Mouse (Mus musculus): ENCODE data around the gene Tnfrsf9. TPM values are rescaled to one million over a fixed set of nuclear protein-coding genes. Genes with fewer than 3 reads are reported as not detected.
"Not testable (repeated sequence)": the region's sequence is repeated elsewhere in the genome, so short reads cannot be mapped to it uniquely, and the experiment has no call there.

The Tnfrsf9 gene
- polyA plus RNA-seq, 1 experiment from 2014 or later: 0.36 TPM

DNA sequence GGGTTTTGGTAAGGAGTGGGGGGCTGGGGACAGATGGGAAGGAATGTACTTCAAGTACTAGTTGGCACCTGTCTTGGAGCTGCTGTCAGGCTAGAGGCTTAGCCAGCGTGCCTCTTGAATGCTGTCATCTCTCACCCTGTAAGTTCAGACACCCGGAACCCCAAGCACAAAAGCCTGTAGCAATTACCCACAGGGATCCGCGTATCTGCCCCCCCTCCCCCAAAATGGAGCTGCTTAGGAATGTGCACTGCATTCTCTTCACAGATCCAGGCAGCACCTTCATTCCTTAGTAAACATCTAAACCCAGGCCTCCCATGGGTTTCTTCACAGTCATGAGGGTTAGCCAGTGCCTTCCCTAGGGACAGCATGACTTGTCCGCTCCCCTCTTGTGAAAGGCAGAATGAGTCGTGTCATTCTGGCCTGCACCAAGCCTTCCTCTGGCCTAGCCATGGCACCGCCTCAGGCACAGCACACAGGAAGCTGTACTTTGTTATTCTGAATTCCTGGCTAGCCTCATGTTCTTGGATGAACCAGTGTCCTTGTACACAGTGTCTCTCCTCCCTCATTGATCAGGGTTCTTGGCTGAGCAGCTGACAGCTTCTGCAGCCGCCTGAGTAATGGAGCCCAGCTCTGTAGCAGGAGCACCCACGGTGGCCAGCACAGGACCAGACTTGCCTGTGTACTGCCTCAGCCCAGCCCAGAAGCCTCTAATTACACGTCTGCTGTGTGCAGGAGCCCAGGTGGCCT is 42.8 kb upstream of the Tnfrsf9 start:
- H3K4me2 ChIP-seq (ENCODE audit: low read length): no peak overlapping the region
- H3K4me1 ChIP-seq (ENCODE audit: control insufficient read depth, insufficient read depth, low read depth, low read length): peaks cover 13% of the 10 kb centered on the region
- peak overlapping the region; percentile 70 for H3K27ac ChIP-seq (ENCODE audit: low read depth, low read length)
- WGBS: 30% methylated on average over 10 of the region's 10 CpGs
- no peaks in the 10 kb centered on the region for H3K9me3 ChIP-seq (ENCODE audit: control insufficient read depth, low read length)
- H3K9ac ChIP-seq (ENCODE audit: low read depth, low read length): no peak overlapping the region
- ATAC-seq: peak; percentile 90
- H3K36me3 ChIP-seq (ENCODE audit: control insufficient read depth, insufficient read depth, low read length): peaks cover 3% of the 10 kb centered on the region; the same call in 1 of the 2 replicates
- H3K27me3 ChIP-seq (replicated peaks; ENCODE audit: control insufficient read depth, insufficient read depth, low read length): no peaks in the 10 kb centered on the region
- no peak overlapping the region for H3K4me3 ChIP-seq (ENCODE audit: low read length)

DNA sequence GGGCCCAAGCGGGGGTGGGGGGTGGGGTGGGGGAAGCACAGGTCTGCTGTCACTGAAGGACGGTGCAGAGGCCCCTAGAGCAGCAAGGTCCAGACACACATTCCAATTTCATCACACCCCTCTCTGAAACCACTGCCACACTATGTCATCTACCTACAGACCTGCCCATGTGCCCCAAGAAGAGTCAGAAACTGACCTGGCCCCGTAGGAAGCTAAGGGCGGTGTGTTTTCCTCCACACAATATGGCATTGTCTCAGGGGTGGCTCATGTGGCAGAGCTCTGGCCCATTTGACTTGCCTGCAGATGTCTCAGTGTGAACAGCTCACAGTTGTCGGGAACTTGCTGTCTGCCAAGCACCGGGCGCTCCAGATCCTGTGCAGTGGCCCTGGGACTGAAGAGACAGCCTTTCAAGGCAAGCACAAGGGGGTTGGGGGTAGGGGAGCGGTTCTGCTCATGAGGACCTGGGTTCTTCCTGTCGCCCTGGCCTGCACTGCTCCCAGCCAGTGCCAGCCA is 42.2 kb upstream of the Tnfrsf9 start:
- peak; percentile 75 for ATAC-seq
- no peaks in the 10 kb centered on the region for H3K36me3 ChIP-seq (ENCODE audit: control insufficient read depth, insufficient read depth, low read length)
- H3K27me3 ChIP-seq (replicated peaks; ENCODE audit: control insufficient read depth, insufficient read depth, low read length): no peaks in the 10 kb centered on the region
- peak overlapping the region; percentile 70 for H3K27ac ChIP-seq (ENCODE audit: low read depth, low read length)
- 33% methylated on average over 9 of the region's 9 CpGs for WGBS
- H3K4me3 ChIP-seq (ENCODE audit: low read length): no peak overlapping the region
- H3K9me3 ChIP-seq (ENCODE audit: control insufficient read depth, low read length): no peaks in the 10 kb centered on the region
- peaks cover 13% of the 10 kb centered on the region for H3K4me1 ChIP-seq (ENCODE audit: control insufficient read depth, insufficient read depth, low read depth, low read length)
- no peak overlapping the region for H3K9ac ChIP-seq (ENCODE audit: low read depth, low read length)
- H3K4me2 ChIP-seq (ENCODE audit: low read length): no peak overlapping the region

DNA sequence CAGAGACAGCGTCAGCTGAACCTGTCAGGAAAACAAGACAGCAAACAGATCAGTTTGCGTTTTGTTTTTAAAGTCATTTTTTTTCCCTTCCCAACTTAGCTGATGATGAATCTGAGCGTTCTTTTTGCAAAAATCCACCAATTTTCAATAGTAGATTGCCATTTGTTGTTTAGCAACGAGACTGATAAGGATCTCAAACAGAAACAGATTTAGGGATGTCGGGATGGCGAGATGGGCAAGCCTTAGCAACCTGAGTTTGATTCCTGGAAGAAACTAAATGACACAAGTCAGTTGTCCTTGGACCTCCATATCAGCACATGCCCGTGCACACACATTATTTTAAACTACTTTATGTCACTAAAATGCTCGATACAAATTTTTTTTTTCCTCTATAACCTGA is 41.7 kb upstream of the Tnfrsf9 start:
- Histone ChIP-seq H3K9me3 (ENCODE audit: control insufficient read depth, low read length) (no peaks in the 10 kb centered on the region), H3K27me3 (replicated peaks; ENCODE audit: control insufficient read depth, insufficient read depth, low read length) (no peaks in the 10 kb centered on the region), H3K4me2 (ENCODE audit: low read length) (no peak overlapping the region), H3K27ac (ENCODE audit: low read depth, low read length) (no peak overlapping the region), H3K4me1 (ENCODE audit: control insufficient read depth, insufficient read depth, low read depth, low read length) (peaks cover 13% of the 10 kb centered on the region), H3K36me3 (ENCODE audit: control insufficient read depth, insufficient read depth, low read length) (no peaks in the 10 kb centered on the region), H3K4me3 (ENCODE audit: low read length) (no peak overlapping the region), H3K9ac (ENCODE audit: low read depth, low read length) (no peak overlapping the region)
- WGBS: 84% methylated on average over 8 of the region's 8 CpGs
- no peak for ATAC-seq

GRCm38 (mm10) chr4:150874416-150874815 is 39.9 kb upstream of the Tnfrsf9 start:
- not testable (repeated sequence) for H3K36me3 ChIP-seq (ENCODE audit: control insufficient read depth, insufficient read depth, low read length); H3K9ac ChIP-seq (ENCODE audit: low read depth, low read length); H3K27me3 ChIP-seq (replicated peaks; ENCODE audit: control insufficient read depth, insufficient read depth, low read length); H3K27ac ChIP-seq (ENCODE audit: low read depth, low read length); H3K4me2 ChIP-seq (ENCODE audit: low read length); H3K4me3 ChIP-seq (ENCODE audit: low read length); ATAC-seq
- Histone ChIP-seq H3K9me3 (ENCODE audit: control insufficient read depth, low read length) (peaks cover 12% of the 10 kb centered on the region), H3K4me1 (ENCODE audit: control insufficient read depth, insufficient read depth, low read depth, low read length) (peaks cover 13% of the 10 kb centered on the region)
- WGBS: 82% methylated on average over 4 of the region's 4 CpGs

DNA sequence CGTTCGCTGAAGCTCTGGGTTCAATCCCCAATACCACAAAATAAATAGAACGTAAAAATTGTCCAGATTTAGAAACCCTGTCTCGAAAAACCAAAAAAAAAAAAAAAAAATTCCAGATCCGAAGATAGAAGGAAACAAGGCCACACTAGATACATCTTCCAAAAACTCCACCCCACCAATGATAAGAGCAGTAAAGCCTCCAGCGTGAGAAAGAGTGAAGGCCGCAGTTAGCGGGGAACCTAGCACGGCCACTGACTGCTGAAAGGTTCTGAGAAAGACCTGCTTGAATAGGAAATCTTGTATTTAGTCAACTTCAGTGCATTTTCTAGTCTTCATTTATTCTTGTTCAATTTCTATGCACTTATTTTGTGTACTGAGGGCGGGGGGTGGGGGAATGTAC is 39.0 kb upstream of the Tnfrsf9 start:
- Histone ChIP-seq H3K36me3 (ENCODE audit: control insufficient read depth, insufficient read depth, low read length) (no peaks in the 10 kb centered on the region), H3K27me3 (replicated peaks; ENCODE audit: control insufficient read depth, insufficient read depth, low read length) (no peaks in the 10 kb centered on the region), H3K4me3 (ENCODE audit: low read length) (no peak overlapping the region), H3K27ac (ENCODE audit: low read depth, low read length) (no peak overlapping the region), H3K4me2 (ENCODE audit: low read length) (no peak overlapping the region), H3K9ac (ENCODE audit: low read depth, low read length) (no peak overlapping the region), H3K4me1 (ENCODE audit: control insufficient read depth, insufficient read depth, low read depth, low read length) (peaks cover 13% of the 10 kb centered on the region), H3K9me3 (ENCODE audit: control insufficient read depth, low read length) (peaks cover 21% of the 10 kb centered on the region)
- no peak for ATAC-seq
- 89% methylated on average over 10 of the region's 10 CpGs for WGBS

- 94% methylated on average over 22 of the region's 22 CpGs for WGBS
- H3K9ac ChIP-seq (ENCODE audit: low read depth, low read length): no peak overlapping the region
- no peaks in the 10 kb centered on the region for H3K27me3 ChIP-seq (replicated peaks; ENCODE audit: control insufficient read depth, insufficient read depth, low read length)
- H3K9me3 ChIP-seq (ENCODE audit: control insufficient read depth, low read length): peaks cover 23% of the 10 kb centered on the region
- H3K4me3 ChIP-seq (ENCODE audit: low read length): no peak overlapping the region
- no peak overlapping the region for H3K4me2 ChIP-seq (ENCODE audit: low read length)
- H3K36me3 ChIP-seq (ENCODE audit: control insufficient read depth, insufficient read depth, low read length): no peaks in the 10 kb centered on the region
- no peak for ATAC-seq
- H3K4me1 ChIP-seq (ENCODE audit: control insufficient read depth, insufficient read depth, low read depth, low read length): no peaks in the 10 kb centered on the region
- no peak overlapping the region for H3K27ac ChIP-seq (ENCODE audit: low read depth, low read length)
Observed at GRCm38 (mm10) chr4:150879631-150880030, 34.7 kb upstream of the Tnfrsf9 start.

DNA sequence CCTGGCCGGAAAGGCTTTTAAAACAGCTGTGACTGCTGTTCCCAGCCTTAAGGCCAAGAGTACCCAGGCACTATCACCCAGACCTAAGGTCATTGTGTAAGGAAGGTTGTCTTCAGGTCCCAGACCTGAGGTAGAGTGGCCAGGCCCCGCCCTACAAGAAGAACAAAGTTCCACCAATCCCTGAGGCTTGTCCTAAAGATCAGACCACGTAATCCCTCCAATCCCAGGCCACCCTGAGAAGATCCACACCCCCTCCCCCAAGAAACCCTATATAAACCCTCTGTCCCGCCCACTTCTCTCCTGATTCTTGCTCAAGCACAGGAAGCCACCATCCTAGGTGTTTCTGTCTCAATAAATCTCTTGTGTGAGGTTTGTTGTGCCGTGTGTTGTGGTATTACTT is 34.0 kb upstream of the Tnfrsf9 start:
- H3K27me3 ChIP-seq (replicated peaks; ENCODE audit: control insufficient read depth, insufficient read depth, low read length): no peaks in the 10 kb centered on the region
- no peak overlapping the region for H3K9ac ChIP-seq (ENCODE audit: low read depth, low read length)
- H3K4me3 ChIP-seq (ENCODE audit: low read length): no peak overlapping the region
- H3K9me3 ChIP-seq (ENCODE audit: control insufficient read depth, low read length): peaks cover 23% of the 10 kb centered on the region
- no peak overlapping the region for H3K27ac ChIP-seq (ENCODE audit: low read depth, low read length)
- H3K36me3 ChIP-seq (ENCODE audit: control insufficient read depth, insufficient read depth, low read length): no peaks in the 10 kb centered on the region
- H3K4me2 ChIP-seq (ENCODE audit: low read length): no peak overlapping the region
- WGBS: 86% methylated on average over 5 of the region's 5 CpGs
- no peak for ATAC-seq
- no peaks in the 10 kb centered on the region for H3K4me1 ChIP-seq (ENCODE audit: control insufficient read depth, insufficient read depth, low read depth, low read length)

DNA sequence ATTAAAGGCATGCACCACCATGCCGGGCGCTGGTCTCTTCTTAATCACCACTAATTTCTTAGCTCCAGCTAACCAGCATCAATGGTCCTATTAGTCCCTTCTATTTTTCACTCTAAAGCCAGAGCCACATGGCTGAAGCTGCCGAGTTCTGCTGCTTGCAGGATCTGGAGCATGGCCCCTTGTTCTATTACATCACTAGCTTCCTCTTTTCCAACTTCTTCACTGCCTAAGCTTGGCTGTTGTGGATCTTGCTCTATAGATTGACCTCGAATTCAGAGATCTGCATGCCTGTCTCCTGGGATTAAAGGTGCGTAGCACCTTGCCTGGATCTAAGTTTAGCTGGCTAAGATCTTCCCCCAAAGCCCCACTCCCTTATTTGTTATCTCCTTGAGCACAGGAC is 31.7 kb upstream of the Tnfrsf9 start:
- no peak overlapping the region for H3K9ac ChIP-seq (ENCODE audit: low read depth, low read length)
- H3K4me1 ChIP-seq (ENCODE audit: control insufficient read depth, insufficient read depth, low read depth, low read length): no peaks in the 10 kb centered on the region
- no peak for ATAC-seq
- H3K4me3 ChIP-seq (ENCODE audit: low read length): no peak overlapping the region
- H3K4me2 ChIP-seq (ENCODE audit: low read length): no peak overlapping the region
- peaks cover 23% of the 10 kb centered on the region for H3K9me3 ChIP-seq (ENCODE audit: control insufficient read depth, low read length)
- no peaks in the 10 kb centered on the region for H3K27me3 ChIP-seq (replicated peaks; ENCODE audit: control insufficient read depth, insufficient read depth, low read length)
- no peaks in the 10 kb centered on the region for H3K36me3 ChIP-seq (ENCODE audit: control insufficient read depth, insufficient read depth, low read length)
- 93% methylated on average over 5 of the region's 5 CpGs for WGBS
- no peak overlapping the region for H3K27ac ChIP-seq (ENCODE audit: low read depth, low read length)

DNA sequence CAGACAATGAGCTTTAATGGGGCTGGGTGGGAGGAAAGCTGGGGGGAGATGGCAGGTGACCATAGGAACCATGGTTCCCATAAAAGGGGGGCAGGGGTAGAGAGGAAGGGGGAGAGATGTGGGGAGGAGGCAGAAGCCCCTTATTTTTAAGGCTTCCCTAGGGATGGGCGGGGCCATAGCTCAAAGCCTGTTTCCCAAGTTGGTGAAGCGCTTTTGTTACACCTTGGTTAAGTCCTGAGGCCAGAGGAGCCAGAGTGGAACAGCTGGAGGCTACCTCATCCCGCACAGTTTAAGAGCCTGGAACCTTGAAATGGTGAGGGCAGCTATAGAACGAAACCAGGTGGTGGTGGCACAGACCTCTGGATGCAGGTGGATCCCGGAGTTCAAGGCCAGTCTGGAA is 26.5 kb upstream of the Tnfrsf9 start:
- Histone ChIP-seq H3K9ac (ENCODE audit: low read depth, low read length) (no peak overlapping the region), H3K4me1 (ENCODE audit: control insufficient read depth, insufficient read depth, low read depth, low read length) (no peaks in the 10 kb centered on the region), H3K4me2 (ENCODE audit: low read length) (no peak overlapping the region), H3K27ac (ENCODE audit: low read depth, low read length) (no peak overlapping the region), H3K4me3 (ENCODE audit: low read length) (no peak overlapping the region), H3K27me3 (replicated peaks; ENCODE audit: control insufficient read depth, insufficient read depth, low read length) (no peaks in the 10 kb centered on the region), H3K36me3 (ENCODE audit: control insufficient read depth, insufficient read depth, low read length) (no peaks in the 10 kb centered on the region), H3K9me3 (ENCODE audit: control insufficient read depth, low read length) (no peaks in the 10 kb centered on the region)
- no peak for ATAC-seq
- WGBS: 83% methylated on average over 5 of the region's 5 CpGs

All from hindbrain, embryonic 16.5 days (tissue).